ENCODE assay signal across 12 mouse cellular contexts in genomic region chr11:53792986-53793385, GRCm38 (mm10). TPM values are rescaled to one million over a fixed set of nuclear protein-coding genes. Genes with fewer than 3 reads are reported as not detected.
DNase-seq lines count a peak whose midpoint lies in the region; ATAC-seq and TF ChIP-seq lines count a peak whose summit lies in the region.
"Had no signal": no experiment of that assay in that cellular context is flagged by ENCODE, and none has a peak within 500 bp of the region (broad histone marks: within the 10 kb centered on the region; RNA-seq: fewer than 3 reads in every experiment).

No protein-coding gene starts in this region.

- WGBS in hindbrain, postnatal 0 days = 42% methylated on average over 3 of the region's 3 CpGs
- 68% methylated on average over 3 of the region's 3 CpGs for WGBS in hindbrain, embryonic 16.5 days
- WGBS in midbrain, embryonic 13.5 days = 84% methylated on average over 3 of the region's 3 CpGs

- H3K9me3 ChIP-seq in hindbrain, postnatal 0 days (ENCODE audit: low read length) = no peaks in the 10 kb centered on the region
- H3K9me3 ChIP-seq in hindbrain, embryonic 16.5 days (ENCODE audit: control insufficient read depth, low read length) = no peaks in the 10 kb centered on the region
- H3K9me3 ChIP-seq in midbrain, embryonic 13.5 days = peaks cover 5% of the 10 kb centered on the region; the same call in 1 of the 2 replicates

- no peak overlapping the region for H3K27ac ChIP-seq in hindbrain, postnatal 0 days
- no peak overlapping the region for H3K27ac ChIP-seq in hindbrain, embryonic 16.5 days (ENCODE audit: low read depth, low read length)
- no peak overlapping the region for H3K27ac ChIP-seq in midbrain, embryonic 13.5 days
- H3K27ac ChIP-seq: heart, adult 2 months; hindbrain, embryonic 12.5 days had no signal

- no peak overlapping the region for H3K9ac ChIP-seq in hindbrain, postnatal 0 days (replicated peaks; ENCODE audit: low read length)
- no peak overlapping the region for H3K9ac ChIP-seq in hindbrain, embryonic 16.5 days (ENCODE audit: low read depth, low read length)
- H3K9ac ChIP-seq in midbrain, embryonic 13.5 days (replicated peaks) = no peak overlapping the region
- H3K9ac ChIP-seq: hindbrain, embryonic 12.5 days had no signal

- no peak overlapping the region for H3K4me3 ChIP-seq in hindbrain, postnatal 0 days (ENCODE audit: low read length)
- H3K4me3 ChIP-seq in hindbrain, embryonic 16.5 days (ENCODE audit: low read length) = no peak overlapping the region
- no peak overlapping the region for H3K4me3 ChIP-seq in midbrain, embryonic 13.5 days (replicated peaks)
- H3K4me3 ChIP-seq: heart, adult 2 months; hindbrain, embryonic 12.5 days; myocyte had no signal

- no peaks in the 10 kb centered on the region for H3K36me3 ChIP-seq in hindbrain, postnatal 0 days (ENCODE audit: insufficient read depth, low read length)
- no peaks in the 10 kb centered on the region for H3K36me3 ChIP-seq in hindbrain, embryonic 16.5 days (ENCODE audit: control insufficient read depth, insufficient read depth, low read length)
- H3K36me3 ChIP-seq in midbrain, embryonic 13.5 days = no peaks in the 10 kb centered on the region
- H3K36me3 ChIP-seq: hindbrain, embryonic 12.5 days had no signal

- H3K27me3 ChIP-seq in hindbrain, postnatal 0 days (ENCODE audit: insufficient read depth, low read length) = no peaks in the 10 kb centered on the region
- no peaks in the 10 kb centered on the region for H3K27me3 ChIP-seq in hindbrain, embryonic 16.5 days (replicated peaks; ENCODE audit: control insufficient read depth, insufficient read depth, low read length)
- H3K27me3 ChIP-seq in midbrain, embryonic 13.5 days = no peaks in the 10 kb centered on the region
- H3K27me3 ChIP-seq: hindbrain, embryonic 12.5 days had no signal

- TF ChIP-seq CTCF in hindbrain, postnatal 0 days (IDR thresholded peaks at IDR 0.05; ENCODE audit: low read depth) = no peak

- H3K4me2 ChIP-seq in hindbrain, postnatal 0 days (ENCODE audit: low read depth, low read length) = no peak overlapping the region
- H3K4me2 ChIP-seq in hindbrain, embryonic 16.5 days (ENCODE audit: low read length) = no peak overlapping the region
- no peak overlapping the region for H3K4me2 ChIP-seq in midbrain, embryonic 13.5 days (replicated peaks)
- H3K4me2 ChIP-seq: hindbrain, embryonic 12.5 days had no signal

- no peak for ATAC-seq in hindbrain, postnatal 0 days
- no peak for ATAC-seq in hindbrain, embryonic 16.5 days
- ATAC-seq in midbrain, embryonic 13.5 days = no peak

- peak; percentile 57 for DNase-seq in hindbrain, postnatal 0 days (ENCODE audit: low spot score)
- DNase-seq in 3T3-L1 (ENCODE audit: low read depth, low spot score) (peak; percentile 45), adipocyte (ENCODE audit: low spot score) (peak; percentile 85)
- peak; percentile 50 for DNase-seq in layer of hippocampus, adult 9-11 months
- no peak for DNase-seq in kidney, postnatal 10 days
- no peak for DNase-seq in kidney, postnatal 36 days
- DNase-seq: cerebellum, adult 18-20 months had no signal

- H3K4me1 ChIP-seq in hindbrain, postnatal 0 days (ENCODE audit: insufficient read depth, low read length) = no peaks in the 10 kb centered on the region
- peaks cover 3% of the 10 kb centered on the region; the same call in 1 of the 2 replicates for H3K4me1 ChIP-seq in hindbrain, embryonic 16.5 days (ENCODE audit: control insufficient read depth, insufficient read depth, low read depth, low read length)
- H3K4me1 ChIP-seq in midbrain, embryonic 13.5 days (replicated peaks) = peaks cover 14% of the 10 kb centered on the region

RNA-seq across cellular contexts. Expression of gene Gm17334, which starts 20.0 kb away (rescaled TPM):
- not detected in 2 replicates for total RNA-seq in hindbrain, postnatal 0 days (2014; rRNA removed)
- not detected in 2 replicates for polyA plus RNA-seq in hindbrain, postnatal 0 days (2015; fragmentation: Nextera tagmentation; extraction: Ambion mirVana)
- not detected in 2 replicates for polyA plus RNA-seq in hindbrain, embryonic 16.5 days (2015; fragmentation: Nextera tagmentation; extraction: Ambion mirVana)
- polyA plus RNA-seq in midbrain, embryonic 13.5 days (2015; fragmentation: Nextera tagmentation; extraction: Ambion mirVana) = not detected in 2 replicates
- polyA plus RNA-seq: hindbrain, embryonic 12.5 days had no signal

RNA-seq across cellular contexts. Expression of gene Irf1, which starts 23.2 kb away (rescaled TPM):
- total RNA-seq in hindbrain, postnatal 0 days (2014; rRNA removed) = 3.3 and 8.5 TPM in 2 replicates
- polyA plus RNA-seq in hindbrain, postnatal 0 days (2015; fragmentation: Nextera tagmentation; extraction: Ambion mirVana) = 3.7 and 4.4 TPM in 2 replicates
- polyA plus RNA-seq in hindbrain, embryonic 16.5 days (2015; fragmentation: Nextera tagmentation; extraction: Ambion mirVana) = 3.5 and 3.9 TPM in 2 replicates
- 1.5 and 2.0 TPM in 2 replicates for polyA plus RNA-seq in midbrain, embryonic 13.5 days (2015; fragmentation: Nextera tagmentation; extraction: Ambion mirVana)

Comparison
In these comparisons a context has a peak if more than half of its experiments do, and no peak if none do; other contexts are left out.
1. DNase-seq: peak in hindbrain, postnatal 0 days (single experiment), 3T3-L1 (single experiment), adipocyte (single experiment) and layer of hippocampus, adult 9-11 months (single experiment); none in kidney, postnatal 10 days (single experiment) and kidney, postnatal 36 days (0 of 2).